Mouse (Mus musculus): ENCODE measurements at regions not wholly inside any gene's neighbourhood (a gene's known extent, or its start where the extent isn't known, plus 50 kb on each side); places are given as distances from the start of the nearest gene placed in this dataset.

GRCm38 (mm10) chr2:75312246-75312645 is 346.8 kb upstream of the Hnrnpa3 start:
- WGBS: 12% methylated on average over 7 of the region's 7 CpGs
- no peaks in the 10 kb centered on the region for H3K9me3 ChIP-seq (ENCODE audit: control insufficient read depth, low read length)
- peak; percentile 19 for DNase-seq (ENCODE audit: low spot score)

GRCm38 (mm10) chr2:75315341-75315740 is 343.7 kb upstream of the Hnrnpa3 start:
- Histone ChIP-seq H3K4me1 (replicated peaks; ENCODE audit: control insufficient read depth, insufficient read depth) (no peaks in the 10 kb centered on the region), H3K4me2 (replicated peaks; ENCODE audit: low read depth) (no peak overlapping the region), H3K27ac (replicated peaks) (no peak overlapping the region), H3K36me3 (ENCODE audit: control insufficient read depth, insufficient read depth, low read length) (no peaks in the 10 kb centered on the region), H3K9me3 (ENCODE audit: control insufficient read depth, low read length) (no peaks in the 10 kb centered on the region), H3K27me3 (ENCODE audit: control insufficient read depth, insufficient read depth, low read length) (no peaks in the 10 kb centered on the region), H3K4me3 (ENCODE audit: low read depth, low read length) (no peak overlapping the region), H3K9ac (ENCODE audit: low read length) (no peak overlapping the region)
- WGBS: 42% methylated on average over 7 of the region's 7 CpGs
- no peak for TF ChIP-seq CTCF (IDR thresholded peaks at IDR 0.05; ENCODE audit: low read depth)
- no peak for TF ChIP-seq EP300 (optimal IDR thresholded peaks at IDR 0.05)
- ATAC-seq (ENCODE audit: low FRiP score, low TSS enrichment): no peak
- DNase-seq (ENCODE audit: low spot score): no peak

More at GRCm38 (mm10) chr2:75312246-75312645, 346.8 kb upstream of the Hnrnpa3 start:
- H3K36me3 ChIP-seq (ENCODE audit: control insufficient read depth, insufficient read depth, low read length): no peaks in the 10 kb centered on the region
- no peak for TF ChIP-seq EP300 (optimal IDR thresholded peaks at IDR 0.05)
- TF ChIP-seq CTCF (IDR thresholded peaks at IDR 0.05; ENCODE audit: low read depth): peak; percentile 76
- ATAC-seq (ENCODE audit: low FRiP score, low TSS enrichment): no peak
- no peak overlapping the region for H3K27ac ChIP-seq (replicated peaks)
- no peak overlapping the region for H3K9ac ChIP-seq (ENCODE audit: low read length)
- no peak overlapping the region for H3K4me3 ChIP-seq (ENCODE audit: low read depth, low read length)
- no peak overlapping the region for H3K4me2 ChIP-seq (replicated peaks; ENCODE audit: low read depth)
- no peaks in the 10 kb centered on the region for H3K4me1 ChIP-seq (replicated peaks; ENCODE audit: control insufficient read depth, insufficient read depth)
- no peaks in the 10 kb centered on the region for H3K27me3 ChIP-seq (ENCODE audit: control insufficient read depth, insufficient read depth, low read length)

GRCm38 (mm10) chr2:75318190-75318589 is 340.9 kb upstream of the Hnrnpa3 start:
- Histone ChIP-seq H3K36me3 (ENCODE audit: control insufficient read depth, insufficient read depth, low read length) (no peaks in the 10 kb centered on the region), H3K27me3 (ENCODE audit: control insufficient read depth, insufficient read depth, low read length) (no peaks in the 10 kb centered on the region), H3K4me3 (ENCODE audit: low read depth, low read length) (no peak overlapping the region), H3K4me1 (replicated peaks; ENCODE audit: control insufficient read depth, insufficient read depth) (no peaks in the 10 kb centered on the region), H3K4me2 (replicated peaks; ENCODE audit: low read depth) (no peak overlapping the region), H3K9me3 (ENCODE audit: control insufficient read depth, low read length) (no peaks in the 10 kb centered on the region), H3K9ac (ENCODE audit: low read length) (no peak overlapping the region), H3K27ac (replicated peaks) (no peak overlapping the region)
- no peak for DNase-seq (ENCODE audit: low spot score)
- ATAC-seq (ENCODE audit: low FRiP score, low TSS enrichment): no peak
- TF ChIP-seq CTCF (IDR thresholded peaks at IDR 0.05; ENCODE audit: low read depth) (peak; percentile 52), EP300 (optimal IDR thresholded peaks at IDR 0.05) (no peak)
- WGBS: 62% methylated on average over 5 of the region's 5 CpGs

- ATAC-seq (ENCODE audit: low FRiP score, low TSS enrichment) (no peak), DNase-seq (ENCODE audit: low spot score) (no peak)
- WGBS: 86% methylated on average over 10 of the region's 10 CpGs
- no peaks in the 10 kb centered on the region for H3K36me3 ChIP-seq (ENCODE audit: control insufficient read depth, insufficient read depth, low read length)
- no peak for TF ChIP-seq EP300 (optimal IDR thresholded peaks at IDR 0.05)
- H3K4me1 ChIP-seq (replicated peaks; ENCODE audit: control insufficient read depth, insufficient read depth): no peaks in the 10 kb centered on the region
- H3K4me3 ChIP-seq (ENCODE audit: low read depth, low read length): no peak overlapping the region
- H3K9me3 ChIP-seq (ENCODE audit: control insufficient read depth, low read length): no peaks in the 10 kb centered on the region
- H3K9ac ChIP-seq (ENCODE audit: low read length): no peak overlapping the region
- H3K27ac ChIP-seq (replicated peaks): no peak overlapping the region
- H3K27me3 ChIP-seq (ENCODE audit: control insufficient read depth, insufficient read depth, low read length): no peaks in the 10 kb centered on the region
- H3K4me2 ChIP-seq (replicated peaks; ENCODE audit: low read depth): no peak overlapping the region
Observed at GRCm38 (mm10) chr2:75324146-75324749, 334.8 kb upstream of the Hnrnpa3 start.

- H3K9ac ChIP-seq (ENCODE audit: low read length): no peak overlapping the region
- H3K4me2 ChIP-seq (replicated peaks; ENCODE audit: low read depth): no peak overlapping the region
- 76% methylated on average over 2 of the region's 2 CpGs for WGBS
- no peaks in the 10 kb centered on the region for H3K4me1 ChIP-seq (replicated peaks; ENCODE audit: control insufficient read depth, insufficient read depth)
- H3K36me3 ChIP-seq (ENCODE audit: control insufficient read depth, insufficient read depth, low read length): no peaks in the 10 kb centered on the region
- no peak overlapping the region for H3K27ac ChIP-seq (replicated peaks)
- H3K4me3 ChIP-seq (ENCODE audit: low read depth, low read length): no peak overlapping the region
- no peaks in the 10 kb centered on the region for H3K27me3 ChIP-seq (ENCODE audit: control insufficient read depth, insufficient read depth, low read length)
- DNase-seq (ENCODE audit: low spot score): no peak
- no peaks in the 10 kb centered on the region for H3K9me3 ChIP-seq (ENCODE audit: control insufficient read depth, low read length)
- TF ChIP-seq EP300 (optimal IDR thresholded peaks at IDR 0.05) (no peak), CTCF (IDR thresholded peaks at IDR 0.05; ENCODE audit: low read depth) (no peak)
- no peak for ATAC-seq (ENCODE audit: low FRiP score, low TSS enrichment)
Observed at GRCm38 (mm10) chr2:75329598-75329997, 329.5 kb upstream of the Hnrnpa3 start.

- TF ChIP-seq CTCF (IDR thresholded peaks at IDR 0.05; ENCODE audit: low read depth): no peak
- TF ChIP-seq EP300 (optimal IDR thresholded peaks at IDR 0.05): no peak
- Histone ChIP-seq H3K27ac (replicated peaks) (no peak overlapping the region), H3K4me2 (replicated peaks; ENCODE audit: low read depth) (no peak overlapping the region), H3K9me3 (ENCODE audit: control insufficient read depth, low read length) (no peaks in the 10 kb centered on the region), H3K4me3 (ENCODE audit: low read depth, low read length) (no peak overlapping the region), H3K9ac (ENCODE audit: low read length) (no peak overlapping the region), H3K27me3 (ENCODE audit: control insufficient read depth, insufficient read depth, low read length) (no peaks in the 10 kb centered on the region), H3K4me1 (replicated peaks; ENCODE audit: control insufficient read depth, insufficient read depth) (no peaks in the 10 kb centered on the region), H3K36me3 (ENCODE audit: control insufficient read depth, insufficient read depth, low read length) (no peaks in the 10 kb centered on the region)
- ATAC-seq (ENCODE audit: low FRiP score, low TSS enrichment) (no peak), DNase-seq (ENCODE audit: low spot score) (no peak)
- 37% methylated on average over 2 of the region's 2 CpGs for WGBS
Observed at GRCm38 (mm10) chr2:75341310-75341709, 317.8 kb upstream of the Hnrnpa3 start.

All from stomach, postnatal 0 days (tissue).